Comparison of ENCODE assay signal across 24 mouse cellular contexts in the genomic region with DNA sequence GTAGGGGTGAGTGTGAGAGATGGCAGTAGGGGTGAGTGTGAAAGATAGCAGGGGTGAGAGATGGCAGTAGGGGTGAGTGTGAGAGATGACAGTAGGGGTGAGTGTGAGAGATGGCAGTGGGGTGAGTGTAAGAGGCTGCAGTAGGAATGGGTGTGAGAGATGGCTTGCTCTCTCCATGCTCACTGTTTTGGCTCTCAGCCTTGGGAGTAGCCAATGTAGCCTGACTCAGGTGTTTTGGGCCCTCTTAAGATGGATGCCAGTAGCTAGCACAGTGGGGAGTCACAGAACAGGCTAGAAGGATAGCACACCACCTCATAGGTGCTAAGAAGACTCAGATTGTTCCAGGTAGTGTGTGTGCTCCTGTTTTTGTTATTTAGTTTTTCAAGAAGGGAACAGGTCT.
"Had no signal": no experiment of that assay in that cellular context is flagged by ENCODE, and none has a peak within 500 bp of the region (broad histone marks: within the 10 kb centered on the region; RNA-seq: fewer than 3 reads in every experiment).

No protein-coding gene starts in this region.

- H3K27me3 ChIP-seq: heart, embryonic 13.5 days; heart, embryonic 15.5 days; hindbrain, embryonic 13.5 days; hindbrain, embryonic 15.5 days; kidney, embryonic 15.5 days; limb, embryonic 13.5 days; limb, embryonic 15.5 days; liver, embryonic 12.5 days had no signal

- H3K9ac ChIP-seq: heart, embryonic 13.5 days; heart, embryonic 15.5 days; hindbrain, embryonic 13.5 days; hindbrain, embryonic 15.5 days; kidney, embryonic 15.5 days; limb, embryonic 13.5 days; limb, embryonic 15.5 days; liver, embryonic 12.5 days; liver, embryonic 14.5 days had no signal

- H3K9me3 ChIP-seq: heart, embryonic 13.5 days; heart, embryonic 15.5 days; hindbrain, embryonic 13.5 days; hindbrain, embryonic 15.5 days; kidney, embryonic 15.5 days; limb, embryonic 15.5 days; liver, embryonic 12.5 days had no signal

- H3K36me3 ChIP-seq: heart, embryonic 15.5 days; hindbrain, embryonic 13.5 days; hindbrain, embryonic 15.5 days; kidney, embryonic 15.5 days; limb, embryonic 13.5 days; limb, embryonic 15.5 days; liver, embryonic 12.5 days had no signal

- ATAC-seq: hindbrain, postnatal 0 days; intestine, embryonic 16.5 days; liver, embryonic 12.5 days had no signal

- DNase-seq: gastrocnemius, postnatal 10 days; gastrocnemius, postnatal 25 days; heart, adult 18-20 months; heart, postnatal 10 days; kidney, adult 11 months; kidney, adult 2 months; kidney, adult 9 months; kidney, postnatal 14 days; kidney, postnatal 36 days; layer of hippocampus, adult 9-11 months; layer of hippocampus, postnatal 36 days; left cerebral cortex, postnatal 4 days had no signal

- H3K27ac ChIP-seq: heart, embryonic 13.5 days; heart, embryonic 15.5 days; hindbrain, embryonic 13.5 days; hindbrain, embryonic 15.5 days; hindbrain, postnatal 0 days; kidney, embryonic 15.5 days; kidney, postnatal 0 days; limb, embryonic 13.5 days; limb, embryonic 15.5 days; liver, embryonic 12.5 days; liver, embryonic 14.5 days had no signal

- H3K4me2 ChIP-seq: heart, embryonic 13.5 days; heart, embryonic 15.5 days; hindbrain, embryonic 13.5 days; hindbrain, embryonic 15.5 days; kidney, embryonic 15.5 days; limb, embryonic 13.5 days; limb, embryonic 15.5 days; liver, embryonic 12.5 days had no signal

- H3K4me3 ChIP-seq: heart, embryonic 13.5 days; heart, embryonic 15.5 days; hindbrain, embryonic 13.5 days; hindbrain, embryonic 15.5 days; kidney, embryonic 15.5 days; limb, embryonic 13.5 days; limb, embryonic 15.5 days; liver, embryonic 12.5 days had no signal
